Mouse (Mus musculus) left cerebral cortex, postnatal 36 days (tissue): ENCODE data around the gene Vps53. TPM values are rescaled to one million over a fixed set of nuclear protein-coding genes. Genes with fewer than 3 reads are reported as not detected.

Experiments used
- DNase-seq, 2 experiments: peaks; one replicate each; pipeline ENCODE4 v3.0.0; 2021 to 2022; ENCODE audit warnings: low spot score in 2 of 2, mixed read lengths in 1 of 2
- intact Hi-C: fragments of 180-260 bp; cut with DNase I; formaldehyde crosslinking; loops from one replicate; pipeline ENCODE4 v1.15.1; 2025
- total RNA-seq, 2 experiments: library from RNA; stranded (reverse); gene quantifications; 2 replicates each; pipeline ENCODE4 v1.2.3; 2021

The Vps53 gene
- total RNA-seq, 2 experiments from 2014 or later: 83.2 to 88.4 TPM

DNA sequence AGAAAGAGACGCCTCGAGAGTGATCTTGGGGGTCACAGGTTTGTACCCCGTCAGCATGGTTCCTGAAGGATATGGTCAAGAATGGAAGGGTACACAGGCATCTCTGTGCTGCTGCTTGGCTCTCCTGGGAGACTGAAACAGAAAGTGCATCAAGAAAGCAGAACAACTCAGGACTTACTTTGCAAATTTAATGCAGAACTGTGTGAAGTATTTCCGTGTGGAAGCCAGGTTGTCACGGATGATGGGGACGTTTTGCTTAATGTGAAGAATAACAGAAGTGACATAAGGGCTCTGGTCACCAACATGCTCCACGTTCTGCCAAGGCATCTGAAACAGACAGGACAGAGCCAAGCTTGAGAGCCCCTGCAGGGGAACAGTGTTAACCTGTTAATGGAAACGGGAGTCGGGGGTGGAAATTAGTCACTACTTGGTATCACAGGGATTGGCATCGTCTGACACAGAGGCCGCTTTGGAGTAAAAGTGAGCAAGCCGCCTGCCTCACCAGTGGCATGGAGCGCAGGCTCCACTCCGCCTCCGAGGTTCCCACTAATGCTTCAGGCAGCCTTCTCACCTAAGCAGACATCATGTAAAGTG lies 112.8 kb downstream of the Vps53 start:
- DNase-seq: no peak
- intact Hi-C loops: no loop called here

DNA sequence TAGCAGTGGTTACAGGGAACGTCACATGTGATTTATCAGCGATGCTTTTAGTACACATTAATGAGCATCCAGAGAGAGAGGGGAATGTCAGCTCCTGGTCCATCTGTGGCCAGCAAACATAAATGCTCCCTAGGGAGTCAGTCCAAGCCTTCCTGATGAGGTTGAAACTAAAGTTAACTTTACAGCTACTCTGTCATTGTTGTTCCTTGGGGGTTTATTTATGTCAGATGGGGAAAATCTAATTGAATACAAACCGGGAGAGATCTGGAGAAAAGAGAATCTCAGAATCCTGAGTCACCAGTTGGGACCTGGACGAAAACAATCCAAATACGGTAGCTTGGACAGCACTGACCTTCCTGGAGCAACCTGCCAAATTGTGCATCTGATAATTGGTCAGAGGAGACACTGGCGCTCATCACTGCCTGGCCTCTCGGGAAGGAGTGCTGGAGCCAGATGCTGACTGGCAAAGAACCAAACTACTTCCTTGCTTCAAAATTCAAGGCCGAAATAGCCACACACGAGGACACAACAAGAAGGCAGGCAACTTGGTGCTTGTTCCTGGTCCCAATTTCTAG lies 113.8 kb downstream of the Vps53 start:
- intact Hi-C loops: no loop called here
- no peak for DNase-seq

DNA sequence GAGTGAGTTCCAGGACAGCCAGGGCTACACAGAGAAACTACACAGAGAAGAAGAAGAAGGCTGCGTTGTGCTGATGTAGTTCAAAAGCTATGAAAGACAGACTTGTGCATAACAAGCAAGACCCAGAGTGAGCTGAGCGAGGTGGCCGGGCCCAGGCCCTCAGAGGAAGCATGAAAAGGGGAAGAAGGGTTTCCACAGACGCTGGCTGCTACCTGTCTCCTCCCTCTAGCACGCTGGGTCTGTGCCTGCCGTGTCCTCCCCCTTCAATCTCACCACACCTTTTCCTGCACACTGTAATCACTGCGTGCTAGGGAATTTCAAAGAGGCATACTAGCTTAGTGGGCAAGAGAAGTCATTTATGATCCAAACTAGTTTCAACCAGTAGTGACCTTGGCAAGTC lies 115.0 kb downstream of the Vps53 start:
- DNase-seq: no peak
- intact Hi-C loops: no loop called here

DNA sequence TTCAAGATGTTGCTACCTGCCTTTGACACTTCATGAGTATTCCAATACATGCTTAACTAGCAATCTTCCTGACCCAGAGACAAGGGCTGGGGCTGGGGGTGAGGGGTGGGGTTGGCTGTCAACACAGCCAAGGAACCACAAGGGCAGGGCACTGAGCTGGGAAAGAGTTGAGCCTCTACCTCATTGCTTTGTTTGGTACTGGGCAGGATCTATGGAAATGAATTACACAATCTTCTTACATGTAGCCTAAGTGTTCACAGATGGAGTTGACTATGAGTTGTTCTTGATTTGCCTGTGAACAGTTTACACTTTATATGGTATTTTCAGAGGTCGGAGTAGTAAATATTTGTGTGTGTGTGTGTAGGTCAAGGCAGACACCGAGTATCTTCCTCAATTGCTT lies 118.5 kb downstream of the Vps53 start:
- intact Hi-C loops: no loop called here
- no peak for DNase-seq

DNA sequence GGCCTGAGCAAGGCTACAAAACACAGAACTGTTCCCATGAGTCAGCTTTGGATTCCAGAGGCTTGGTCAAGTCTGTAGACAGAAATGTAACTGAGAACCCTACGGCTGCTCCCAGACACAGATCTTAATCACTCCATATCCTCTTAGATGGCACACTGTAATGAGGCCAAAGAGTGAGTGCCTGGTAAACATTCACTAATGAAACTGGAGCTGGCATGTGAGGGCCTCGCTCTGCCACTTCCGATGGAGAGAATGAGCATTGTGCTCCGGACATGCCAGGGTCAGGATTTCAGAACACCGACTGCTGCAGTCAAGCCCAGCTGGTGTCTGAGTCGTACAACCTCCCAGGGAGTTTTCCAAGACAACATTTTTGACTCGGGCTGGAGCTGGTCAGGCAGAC lies 119.5 kb downstream of the Vps53 start:
- intact Hi-C loops: no loop called here
- DNase-seq: no peak

DNA sequence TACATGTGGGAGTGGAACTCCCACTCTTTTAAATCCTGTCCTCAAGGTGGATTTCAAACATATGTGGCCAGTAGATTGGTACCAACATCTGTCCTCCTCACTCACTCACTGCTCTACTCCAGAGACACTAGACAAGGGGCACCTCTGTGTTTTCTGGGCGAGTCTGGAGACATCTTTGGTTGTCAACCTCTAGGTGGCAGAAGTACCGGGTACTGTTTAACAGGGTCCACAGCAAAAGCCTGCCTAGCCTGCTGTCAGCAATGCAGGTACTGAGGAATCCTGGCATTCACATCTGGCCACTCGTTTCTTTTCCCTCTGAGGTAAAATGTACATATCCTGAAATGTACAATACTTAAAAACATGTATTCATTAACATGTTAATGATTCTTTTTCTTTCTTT lies 123.0 kb downstream of the Vps53 start:
- DNase-seq: no peak
- intact Hi-C loops: no loop called here

DNA sequence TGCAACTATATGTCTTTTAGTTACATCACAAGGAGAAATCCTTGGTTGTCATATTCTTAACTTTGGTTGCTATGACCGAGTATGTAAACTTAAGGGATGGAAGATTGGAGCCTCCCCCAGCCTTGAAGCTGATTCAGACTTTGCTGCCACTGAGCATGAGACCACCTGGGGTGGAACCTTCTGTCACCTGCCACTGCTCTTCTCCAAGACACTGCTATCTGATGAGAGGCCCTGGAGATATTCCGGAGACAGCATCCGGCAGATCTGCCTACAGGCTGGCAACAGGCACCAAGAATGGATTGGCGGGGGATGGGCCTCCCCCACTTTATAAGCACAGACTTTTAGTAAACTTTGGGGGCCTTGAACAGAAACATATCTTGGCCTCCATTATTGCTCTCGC lies 127.0 kb downstream of the Vps53 start:
- no peak for DNase-seq

DNA sequence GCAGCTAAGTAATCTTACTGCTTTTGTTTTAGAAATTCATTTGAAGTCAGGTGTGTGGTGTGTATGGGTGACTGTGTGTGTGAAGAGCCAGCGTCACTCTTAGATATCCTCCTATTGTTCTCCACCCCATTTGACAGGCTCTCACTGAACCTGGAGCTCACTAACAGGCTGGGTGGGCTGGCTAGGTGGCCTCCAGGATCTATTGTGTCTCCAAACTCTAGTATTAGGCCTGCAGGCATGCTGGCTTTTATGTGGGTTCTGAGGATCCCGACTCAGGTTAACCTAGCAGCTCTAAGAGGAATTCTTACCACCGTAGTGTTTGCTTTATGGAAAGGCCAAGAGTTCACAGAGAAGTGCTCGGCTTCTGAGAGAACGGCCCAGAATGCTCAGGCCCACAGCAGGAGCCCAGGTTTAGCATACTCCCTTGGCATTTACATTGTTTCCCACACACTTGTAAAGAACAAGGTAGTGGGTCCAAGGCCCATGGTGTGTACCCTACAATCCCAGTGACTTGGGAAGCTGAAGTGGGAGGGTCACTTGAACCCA lies 128.4 kb downstream of the Vps53 start:
- intact Hi-C loops: no loop called here
- no peak for DNase-seq

More for the DNA sequence above, 127.0 kb downstream of the Vps53 start:
- intact Hi-C loops: no loop called here

DNA sequence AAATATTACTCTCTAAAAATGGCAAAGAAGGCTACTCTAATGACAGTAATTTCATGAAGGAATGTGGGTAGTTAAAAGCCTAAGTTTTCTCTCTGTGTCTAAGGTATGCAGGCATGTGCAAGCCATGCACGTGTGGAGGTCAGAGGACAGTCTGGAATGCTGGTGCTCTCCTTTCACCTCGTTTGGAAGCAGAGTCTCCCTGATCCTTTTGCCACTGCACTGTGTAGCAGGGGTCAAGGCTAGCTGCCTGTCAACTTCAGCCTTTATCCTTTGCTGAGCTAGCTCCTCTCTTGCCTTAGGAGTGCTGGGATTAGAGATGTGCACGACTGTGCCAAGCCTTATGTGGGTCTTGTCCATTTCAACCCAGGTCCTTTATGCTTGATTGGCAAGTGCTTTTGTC lies 128.9 kb downstream of the Vps53 start:
- intact Hi-C loops: no loop called here
- DNase-seq: no peak

DNA sequence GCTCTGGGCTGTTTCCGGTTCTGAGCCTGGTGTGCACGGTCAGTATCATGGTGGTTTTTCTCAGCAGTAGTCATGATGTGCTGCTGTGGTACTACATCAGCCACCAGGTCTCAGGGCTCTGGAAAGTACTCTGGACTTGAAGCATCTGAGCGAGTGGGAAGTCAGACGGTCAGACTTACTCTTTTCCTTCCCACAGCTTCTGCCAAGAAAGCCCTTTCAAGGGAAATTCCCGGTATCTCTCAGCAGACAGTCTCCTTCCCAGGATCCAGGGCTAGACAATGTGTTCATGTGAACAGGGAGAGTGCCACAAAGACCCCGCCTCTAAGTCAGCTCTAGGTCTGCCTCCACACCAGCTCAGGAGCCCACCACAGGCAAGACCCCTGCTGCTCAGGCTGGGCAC lies 134.1 kb downstream of the Vps53 start:
- intact Hi-C loops: no loop called here

DNA sequence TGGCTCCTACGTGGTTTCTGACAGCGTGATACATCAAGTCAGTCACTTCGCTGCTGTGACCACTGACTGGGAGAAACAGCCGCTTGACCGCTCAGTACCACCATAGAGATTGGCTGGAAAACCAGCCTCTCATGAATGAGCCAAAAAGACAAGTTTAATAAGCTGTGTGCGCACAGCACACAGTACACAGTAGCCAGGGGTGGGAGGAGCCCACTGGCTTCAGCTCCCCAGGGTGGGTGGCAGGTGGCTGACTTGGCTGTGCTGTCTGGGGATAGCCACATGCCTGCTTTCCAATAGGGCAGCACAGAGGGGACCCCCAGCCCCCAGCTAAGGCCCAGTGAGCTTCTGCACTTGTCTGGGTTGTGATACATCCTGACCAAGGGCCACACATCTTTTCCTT lies 135.0 kb downstream of the Vps53 start:
- intact Hi-C loops: no loop called here

More for the DNA sequence above, 134.1 kb downstream of the Vps53 start:
- no peak for DNase-seq

DNA sequence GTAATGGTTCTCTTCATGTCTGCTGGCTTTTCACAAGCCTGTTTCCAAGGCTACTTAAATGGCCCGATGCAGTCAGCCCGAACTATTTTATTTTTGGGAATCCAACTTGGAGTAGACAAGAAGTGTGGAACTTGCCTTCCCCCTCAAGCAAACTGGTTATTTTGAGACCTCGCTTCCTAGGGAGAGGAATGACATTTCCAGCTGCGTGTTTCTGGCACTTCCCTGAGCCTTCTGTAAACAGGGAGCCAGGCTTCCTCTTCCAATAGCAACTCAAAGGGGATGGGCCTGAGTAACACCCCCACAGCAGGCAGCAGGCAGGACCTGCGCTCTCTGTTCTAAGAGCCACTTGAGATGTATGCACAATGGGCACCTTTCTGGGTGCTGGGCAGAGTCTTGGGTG lies 136.6 kb downstream of the Vps53 start:
- intact Hi-C loops: no loop called here
- DNase-seq: peak; percentile 61 to 65

More for the DNA sequence above, 135.0 kb downstream of the Vps53 start:
- no peak for DNase-seq

DNA sequence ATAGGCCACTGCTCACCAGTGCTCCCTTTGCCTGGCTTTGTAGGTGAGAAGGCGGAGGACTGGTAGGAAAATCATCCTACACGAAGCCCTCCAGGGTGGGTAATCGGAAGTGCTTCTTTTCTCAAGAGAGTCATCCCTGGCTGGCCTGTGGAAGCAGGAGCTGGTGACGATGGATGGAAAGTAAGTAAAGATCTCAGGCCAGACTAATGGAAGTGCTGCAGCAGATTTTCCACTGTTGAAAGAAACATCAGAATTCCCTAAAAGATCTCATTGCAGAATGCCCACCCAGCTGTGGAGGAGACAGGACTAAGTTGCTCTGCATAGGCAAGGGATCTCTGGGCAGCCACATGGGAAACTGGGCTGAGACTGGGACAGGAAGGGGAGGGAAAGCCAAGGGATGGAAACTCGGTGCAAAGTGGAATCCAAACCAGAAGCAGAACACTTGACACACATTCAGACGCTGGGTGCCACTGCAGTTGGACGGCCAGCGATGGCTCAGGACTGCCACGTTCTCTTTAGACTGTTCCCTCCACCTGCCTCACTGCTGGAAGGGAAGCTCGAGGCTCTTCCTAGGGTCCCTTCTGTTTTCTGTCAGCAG lies 137.3 kb downstream of the Vps53 start:
- DNase-seq: no peak
- intact Hi-C loops: no loop called here

DNA sequence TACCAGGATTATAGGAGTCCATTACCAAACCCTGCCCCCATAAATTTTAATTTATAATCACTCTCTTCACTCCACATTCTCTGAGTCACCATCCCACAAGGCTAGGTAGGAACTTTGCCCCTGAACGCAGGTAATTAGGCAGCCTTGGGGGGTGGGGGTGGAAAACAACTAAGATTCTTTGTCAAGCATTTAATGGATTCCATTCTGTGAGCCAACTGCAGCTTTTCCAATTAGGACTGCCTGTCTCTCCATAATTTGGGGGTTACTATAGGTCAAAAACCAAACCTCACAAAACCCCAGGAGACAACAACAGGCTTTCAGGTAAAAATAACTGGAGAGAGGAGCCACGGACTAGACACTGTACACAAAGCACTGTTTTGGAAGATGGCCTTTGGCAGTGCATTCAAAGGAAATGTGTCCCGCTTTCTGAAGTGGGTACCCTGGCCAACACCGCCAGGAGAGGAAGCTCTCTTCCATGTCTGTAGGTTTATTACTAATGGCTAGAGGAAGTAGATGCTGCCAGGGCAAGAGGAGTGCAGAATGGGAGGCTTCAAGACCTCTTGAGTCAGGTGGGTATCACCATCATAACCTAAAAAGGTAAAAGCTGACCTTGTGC lies 138.6 kb downstream of the Vps53 start:
- intact Hi-C loops: no loop called here
- no peak for DNase-seq

DNA sequence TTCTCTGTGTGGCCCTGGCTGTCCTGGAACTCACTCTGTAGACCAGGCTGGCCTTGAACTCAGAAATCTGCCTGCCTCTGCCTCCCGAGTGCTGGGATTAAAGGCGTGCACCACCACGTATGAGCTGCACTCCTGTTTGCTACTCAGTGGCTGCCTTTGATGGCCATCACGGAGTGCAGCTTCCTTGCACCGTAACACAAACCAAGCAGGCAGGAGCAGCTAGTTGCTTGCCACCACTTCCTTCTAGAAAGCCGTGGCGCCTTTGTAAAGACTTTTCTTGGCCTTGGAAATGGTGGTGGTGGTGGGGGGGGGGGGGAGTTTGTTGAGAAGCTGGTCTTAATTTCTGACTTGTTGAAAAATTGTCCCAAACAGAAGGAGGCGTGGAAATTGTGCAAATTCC lies 139.3 kb downstream of the Vps53 start:
- no peak for DNase-seq
- intact Hi-C loops: no loop called here

DNA sequence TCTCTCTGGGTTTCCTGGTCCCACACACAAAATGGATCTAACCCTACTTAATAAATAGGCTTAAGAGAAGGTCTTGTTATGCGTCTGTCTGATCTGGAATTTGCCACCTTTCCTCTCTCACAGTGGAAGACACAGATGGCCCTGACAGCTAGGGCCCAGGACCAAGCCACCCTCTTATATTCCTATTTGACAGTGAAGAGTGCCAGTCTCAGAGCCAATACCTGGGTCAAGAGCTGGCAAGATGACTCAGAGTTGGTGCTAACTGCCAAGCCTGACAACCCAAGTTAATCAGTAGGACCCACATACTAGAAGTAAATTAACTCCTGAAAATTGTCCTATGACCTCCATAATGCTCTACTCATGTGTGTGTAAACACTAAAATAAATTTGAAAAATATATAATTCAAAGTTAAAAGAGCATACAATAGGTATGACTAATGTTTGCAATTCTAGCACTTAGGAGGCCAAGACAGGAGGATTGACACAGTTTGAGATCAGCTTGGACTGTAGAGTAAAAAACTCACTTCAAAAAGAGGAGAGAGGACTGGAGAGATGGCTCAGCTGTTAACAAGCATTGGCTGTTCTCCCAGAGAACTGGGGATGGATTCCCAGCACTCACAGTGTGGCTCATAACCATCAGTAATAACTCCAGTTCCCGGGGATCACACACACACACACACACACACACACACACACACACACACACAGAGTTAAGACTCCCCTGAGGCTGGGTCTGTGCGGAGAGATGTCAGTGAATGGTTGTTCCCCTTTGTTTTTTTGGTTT lies 140.0 kb downstream of the Vps53 start:
- intact Hi-C loops: no loop called here
- DNase-seq: no peak

DNA sequence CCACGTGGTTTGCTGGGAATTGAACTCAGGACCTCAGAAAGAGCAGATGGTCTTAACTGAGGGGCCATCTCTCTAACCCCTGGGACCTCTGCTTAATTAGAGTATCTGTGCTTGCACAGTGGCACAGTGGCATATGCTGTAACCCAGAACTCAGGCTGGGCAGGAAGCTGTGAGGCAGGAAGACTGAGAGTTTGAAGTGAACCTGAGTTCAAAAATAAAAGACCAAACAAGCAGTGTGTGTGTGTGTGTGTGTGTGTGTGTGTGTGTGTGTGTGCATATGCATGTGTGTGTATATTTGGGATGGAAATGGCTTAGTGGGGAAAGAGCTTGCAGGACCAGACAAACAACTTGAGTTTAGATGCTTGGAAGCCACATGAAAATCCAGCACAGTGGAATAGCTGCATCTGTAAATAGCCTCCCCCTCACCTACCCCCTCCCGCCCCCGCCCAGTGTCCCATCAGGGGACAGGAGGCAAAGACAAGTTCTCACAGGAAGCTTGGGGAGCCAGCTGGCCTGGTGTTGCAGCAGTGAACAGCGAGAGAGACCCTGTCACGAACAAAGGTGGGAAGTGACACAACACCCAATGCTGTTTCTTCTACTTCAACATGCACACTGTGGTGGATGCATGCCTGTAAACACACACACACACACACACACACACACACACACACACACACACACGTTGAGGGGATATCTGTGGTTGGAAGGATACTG lies 141.7 kb downstream of the Vps53 start:
- no peak for DNase-seq
- intact Hi-C loops: no loop called here

DNA sequence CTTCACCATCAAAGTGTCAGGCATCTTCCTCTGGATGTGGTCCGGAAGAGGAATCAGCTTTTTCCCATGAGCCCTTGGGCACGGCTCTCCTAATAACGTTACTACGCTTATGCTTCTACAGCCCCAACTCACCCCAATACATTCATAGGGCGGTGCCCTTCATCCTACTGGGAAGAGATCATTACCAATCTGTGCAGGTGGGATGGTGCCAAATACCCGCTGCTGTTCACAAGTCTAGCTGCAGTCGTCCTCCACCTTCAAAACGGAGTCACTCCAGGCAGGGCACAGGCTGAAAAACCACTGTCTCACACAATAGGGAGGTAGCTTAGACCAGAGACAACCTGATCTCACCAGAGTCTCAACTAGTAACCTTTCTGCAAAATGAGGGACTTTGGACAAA lies 144.3 kb downstream of the Vps53 start:
- intact Hi-C loops: no loop called here
- no peak for DNase-seq

DNA sequence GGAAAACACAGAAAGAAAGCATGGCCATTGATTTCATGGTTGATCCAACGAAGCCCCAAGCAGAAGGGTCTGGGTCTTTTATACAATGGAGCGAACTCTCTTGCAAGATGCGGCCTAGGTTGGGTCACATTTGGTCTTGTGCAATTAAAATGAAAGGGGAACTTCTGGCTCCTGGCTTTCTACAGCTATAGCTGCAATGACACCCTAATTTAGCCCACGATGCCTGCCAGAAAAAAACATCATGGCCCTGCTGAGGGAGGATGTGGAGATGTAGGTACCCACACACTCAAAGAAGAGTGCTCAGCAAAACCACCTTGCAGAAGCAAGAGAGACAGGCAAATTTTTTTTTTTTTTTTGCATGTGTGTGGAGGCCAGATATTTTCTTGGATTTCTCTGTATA lies 145.6 kb downstream of the Vps53 start:
- no peak for DNase-seq
- intact Hi-C loops: no loop called here

DNA sequence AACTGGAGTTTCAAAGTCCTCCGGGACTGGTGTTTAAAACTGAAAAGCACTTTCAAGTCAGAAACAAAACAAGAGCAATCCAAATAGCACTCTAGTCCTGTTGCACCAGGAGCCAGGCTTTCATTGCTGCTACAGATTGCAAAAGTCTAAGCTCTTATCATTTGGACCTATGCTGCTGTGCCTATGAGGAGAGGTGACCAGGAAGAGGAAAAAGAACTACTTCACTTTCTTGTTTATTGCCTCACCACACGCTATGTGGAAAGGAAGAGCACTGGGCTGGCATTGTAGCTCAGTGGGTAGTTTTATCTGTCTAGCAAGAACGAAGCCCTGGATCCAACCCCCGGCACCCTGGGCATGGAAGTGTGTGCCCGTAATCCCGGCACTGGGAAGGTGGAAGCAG lies 146.1 kb downstream of the Vps53 start:
- intact Hi-C loops: no loop called here
- DNase-seq: no peak
